Mouse (Mus musculus): Measurements from ENCODE around the gene Cdip1. TPM values are rescaled to one million over a fixed set of nuclear protein-coding genes. Genes with fewer than 3 reads are reported as not detected.

Cdip1 gene
- polyA plus RNA-seq, 1 experiment, result 44.9 TPM

DNA sequence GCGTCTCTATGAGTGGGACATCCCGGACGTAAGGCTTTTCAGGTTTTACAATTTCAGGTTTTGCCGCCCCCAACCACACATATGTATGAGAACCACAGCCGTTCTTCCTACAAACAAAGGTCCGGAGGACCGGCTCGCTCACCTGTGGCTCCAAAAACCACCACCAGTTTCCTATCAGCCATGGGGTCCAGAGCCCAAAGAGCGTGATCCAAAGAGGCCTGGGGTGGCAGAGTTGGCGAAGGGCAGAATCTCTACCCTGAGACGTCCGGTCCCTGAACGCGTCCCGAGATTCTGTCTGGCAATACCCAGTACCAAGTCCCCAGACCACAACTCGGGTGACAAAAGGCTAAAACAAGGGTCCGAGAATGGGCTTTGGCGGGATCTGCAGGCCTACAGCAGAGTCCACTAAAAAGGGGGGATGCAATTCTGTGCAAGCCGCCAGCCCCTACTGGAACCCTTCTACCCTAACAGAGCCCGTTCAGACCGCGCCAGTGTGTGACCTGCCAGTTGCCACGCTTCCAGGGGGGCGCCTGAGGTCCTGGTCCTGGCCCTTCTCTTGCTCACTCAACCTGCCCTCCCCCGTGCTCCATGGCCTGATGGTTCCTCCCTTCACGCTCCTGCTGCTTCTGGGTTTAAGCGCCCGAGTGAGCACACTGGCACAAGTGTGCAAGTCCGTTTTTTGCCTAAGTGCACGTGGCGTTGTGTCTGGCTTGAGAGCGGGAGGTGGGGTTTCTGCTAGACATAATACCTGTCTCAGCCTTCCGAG is 71.2 kb downstream of the Cdip1 start, which contains the start of gene Nmral1:
Gene Nmral1, minus strand, starts transcription at position 604 of the 766 bp plus-strand sequence.
- peak within 1 kb of the TSS; percentile 15 for H3ac ChIP-seq (ENCODE audit: control insufficient read depth, insufficient read length)
- H3K79me2 ChIP-seq (ENCODE audit: control insufficient read depth, insufficient read depth), result no peaks in the 10 kb centered on the region
- peak within 1 kb of the TSS; percentile 65 for H3K4me3 ChIP-seq
- no peak for TF ChIP-seq CEBPB (IDR thresholded peaks at IDR 0.05; ENCODE audit: insufficient read depth, poor library complexity, severe bottlenecking)
- TF ChIP-seq TCF12 (IDR thresholded peaks at IDR 0.05; ENCODE audit: insufficient read depth, poor library complexity, severe bottlenecking), result no peak
- TF ChIP-seq MAX (IDR thresholded peaks at IDR 0.05; ENCODE audit: low read depth), result peak; percentile 66
- TF ChIP-seq POLR2AphosphoS2 (IDR thresholded peaks at IDR 0.05; ENCODE audit: insufficient read length, low read depth), result peak; percentile 50
- peak in 1 of 3 experiments; percentile 9 for TF ChIP-seq MYOG (IDR thresholded peaks at IDR 0.05; ENCODE audit: control insufficient read depth in 1 of 3, insufficient read depth in 1 of 3, insufficient read length in 2 of 3, low read depth in 2 of 3)
- no peak for TF ChIP-seq TCF3 (IDR thresholded peaks at IDR 0.05; ENCODE audit: insufficient read length, low read depth)
- peak in 1 of 3 experiments; percentile 22 for TF ChIP-seq MYOD1 (IDR thresholded peaks at IDR 0.05; ENCODE audit: control insufficient read depth in 1 of 3, insufficient read length in 2 of 3, low read depth in 2 of 3)
- TF ChIP-seq SRF (IDR thresholded peaks at IDR 0.05; ENCODE audit: control insufficient read depth, insufficient read length, low read depth), result peak; percentile 21
- peak; percentile 68 for TF ChIP-seq POLR2A (IDR thresholded peaks at IDR 0.05; ENCODE audit: insufficient read length, low read depth)
- TF ChIP-seq E2F4 (IDR thresholded peaks at IDR 0.05; ENCODE audit: insufficient read depth), result no peak
- TF ChIP-seq REST (IDR thresholded peaks at IDR 0.05; ENCODE audit: insufficient read depth, insufficient read length), result no peak
- TF ChIP-seq USF1 (IDR thresholded peaks at IDR 0.05; ENCODE audit: low read depth), result no peak
- H3K36me3 ChIP-seq (ENCODE audit: control insufficient read depth, insufficient read depth), result no peaks in the 10 kb centered on the region
- peak within 1 kb of the TSS; percentile 82 for H3K4me2 ChIP-seq (ENCODE audit: low read depth)
- H3K27me3 ChIP-seq (ENCODE audit: control insufficient read depth, insufficient read depth, insufficient read length), result no peaks in the 10 kb centered on the region

DNA sequence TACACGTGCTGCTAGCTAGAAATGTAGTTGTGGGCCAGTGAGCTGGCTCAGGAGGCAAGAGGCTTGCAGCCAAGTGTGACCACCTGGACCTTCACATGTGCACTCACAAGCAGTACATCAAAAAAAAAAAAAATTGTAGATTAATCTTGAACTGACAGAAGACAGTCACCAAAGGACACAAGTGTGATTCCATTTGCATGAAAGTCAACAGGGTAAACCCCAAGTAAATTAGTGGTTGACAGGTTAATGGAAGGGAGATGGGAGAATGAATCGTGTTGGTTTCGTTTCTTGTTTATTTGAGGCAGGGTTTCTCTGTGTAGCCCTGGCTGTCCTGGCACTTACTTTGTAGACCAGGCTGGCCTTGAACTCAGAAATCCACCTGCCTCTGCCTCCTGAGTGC is 72.2 kb downstream of the Cdip1 start:
- H3K79me2 ChIP-seq (ENCODE audit: control insufficient read depth, insufficient read depth), result no peaks in the 10 kb centered on the region
- H3ac ChIP-seq (ENCODE audit: control insufficient read depth, insufficient read length), result no peak overlapping the region
- TF ChIP-seq MYOG (IDR thresholded peaks at IDR 0.05; ENCODE audit: control insufficient read depth in 1 of 3, insufficient read depth in 1 of 3, insufficient read length in 2 of 3, low read depth in 2 of 3) (no peak), TCF12 (IDR thresholded peaks at IDR 0.05; ENCODE audit: insufficient read depth, poor library complexity, severe bottlenecking) (no peak), MYOD1 (IDR thresholded peaks at IDR 0.05; ENCODE audit: control insufficient read depth in 1 of 3, insufficient read length in 2 of 3, low read depth in 2 of 3) (no peak), TCF3 (IDR thresholded peaks at IDR 0.05; ENCODE audit: insufficient read length, low read depth) (no peak), REST (IDR thresholded peaks at IDR 0.05; ENCODE audit: insufficient read depth, insufficient read length) (no peak), USF1 (IDR thresholded peaks at IDR 0.05; ENCODE audit: low read depth) (no peak), POLR2AphosphoS2 (IDR thresholded peaks at IDR 0.05; ENCODE audit: insufficient read length, low read depth) (no peak), CEBPB (IDR thresholded peaks at IDR 0.05; ENCODE audit: insufficient read depth, poor library complexity, severe bottlenecking) (no peak), MAX (IDR thresholded peaks at IDR 0.05; ENCODE audit: low read depth) (no peak), POLR2A (IDR thresholded peaks at IDR 0.05; ENCODE audit: insufficient read length, low read depth) (no peak)
- H3K36me3 ChIP-seq (ENCODE audit: control insufficient read depth, insufficient read depth), result no peaks in the 10 kb centered on the region
- H3K27me3 ChIP-seq (ENCODE audit: control insufficient read depth, insufficient read depth, insufficient read length), result no peaks in the 10 kb centered on the region
- peak overlapping the region; percentile 65 for H3K4me3 ChIP-seq
- peak overlapping the region; percentile 82 for H3K4me2 ChIP-seq (ENCODE audit: low read depth)

DNA sequence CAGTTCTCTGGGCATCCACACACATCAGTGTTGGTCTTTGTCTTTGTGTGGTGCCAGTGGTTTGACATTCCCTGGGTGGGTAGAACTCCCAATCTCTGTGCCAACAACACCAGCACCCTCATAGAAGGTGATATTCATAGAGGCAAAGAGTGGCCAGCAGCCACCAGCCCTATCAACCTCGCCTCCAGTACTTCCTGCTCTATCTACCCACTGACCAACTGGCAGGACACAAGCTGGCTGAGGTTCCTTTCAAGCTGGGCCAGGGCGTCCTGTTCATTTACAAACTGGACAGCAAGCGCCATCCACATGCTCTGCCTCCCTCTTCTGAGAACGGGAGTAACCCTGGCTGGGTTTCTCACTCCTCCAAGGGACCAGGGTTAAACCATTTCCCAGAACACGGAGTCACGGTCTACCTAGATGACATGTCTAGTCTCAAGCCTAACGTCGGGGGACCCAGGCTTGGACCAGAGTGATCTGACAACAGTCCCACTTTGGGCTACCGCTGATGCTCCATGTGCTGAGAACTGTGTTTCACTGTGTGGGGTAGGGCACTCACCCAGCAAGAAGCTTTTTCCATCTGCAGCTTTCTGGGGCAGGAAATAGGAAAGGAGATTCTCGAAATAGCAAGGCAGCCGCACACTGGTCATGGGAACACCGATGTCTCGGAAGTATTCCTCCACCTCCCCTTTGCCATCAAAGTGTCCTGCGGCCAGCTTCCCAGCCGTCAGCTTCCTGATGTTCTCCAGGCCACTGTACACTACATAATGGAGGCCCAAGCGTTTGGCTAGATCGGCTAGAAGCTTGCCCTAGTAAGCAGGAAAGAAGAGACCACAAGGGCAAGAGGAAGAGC is 76.0 kb downstream of the Cdip1 start:
- TF ChIP-seq SRF (IDR thresholded peaks at IDR 0.05; ENCODE audit: control insufficient read depth, insufficient read length, low read depth) (no peak), REST (IDR thresholded peaks at IDR 0.05; ENCODE audit: insufficient read depth, insufficient read length) (no peak), MAX (IDR thresholded peaks at IDR 0.05; ENCODE audit: low read depth) (no peak), TCF3 (IDR thresholded peaks at IDR 0.05; ENCODE audit: insufficient read length, low read depth) (no peak), TCF12 (IDR thresholded peaks at IDR 0.05; ENCODE audit: insufficient read depth, poor library complexity, severe bottlenecking) (no peak), POLR2A (IDR thresholded peaks at IDR 0.05; ENCODE audit: insufficient read length, low read depth) (no peak), MYOD1 (IDR thresholded peaks at IDR 0.05; ENCODE audit: control insufficient read depth in 1 of 3, insufficient read length in 2 of 3, low read depth in 2 of 3) (no peak), E2F4 (IDR thresholded peaks at IDR 0.05; ENCODE audit: insufficient read depth) (no peak), USF1 (IDR thresholded peaks at IDR 0.05; ENCODE audit: low read depth) (no peak), MYOG (IDR thresholded peaks at IDR 0.05; ENCODE audit: control insufficient read depth in 1 of 3, insufficient read depth in 1 of 3, insufficient read length in 2 of 3, low read depth in 2 of 3) (no peak), CEBPB (IDR thresholded peaks at IDR 0.05; ENCODE audit: insufficient read depth, poor library complexity, severe bottlenecking) (no peak), POLR2AphosphoS2 (IDR thresholded peaks at IDR 0.05; ENCODE audit: insufficient read length, low read depth) (no peak)
- Histone ChIP-seq H3K4me2 (ENCODE audit: low read depth) (no peak overlapping the region), H3K27me3 (ENCODE audit: control insufficient read depth, insufficient read depth, insufficient read length) (no peaks in the 10 kb centered on the region), H3K79me2 (ENCODE audit: control insufficient read depth, insufficient read depth) (no peaks in the 10 kb centered on the region), H3K36me3 (ENCODE audit: control insufficient read depth, insufficient read depth) (peaks cover 5% of the 10 kb centered on the region), H3ac (ENCODE audit: control insufficient read depth, insufficient read length) (no peak overlapping the region), H3K4me3 (no peak overlapping the region)

DNA sequence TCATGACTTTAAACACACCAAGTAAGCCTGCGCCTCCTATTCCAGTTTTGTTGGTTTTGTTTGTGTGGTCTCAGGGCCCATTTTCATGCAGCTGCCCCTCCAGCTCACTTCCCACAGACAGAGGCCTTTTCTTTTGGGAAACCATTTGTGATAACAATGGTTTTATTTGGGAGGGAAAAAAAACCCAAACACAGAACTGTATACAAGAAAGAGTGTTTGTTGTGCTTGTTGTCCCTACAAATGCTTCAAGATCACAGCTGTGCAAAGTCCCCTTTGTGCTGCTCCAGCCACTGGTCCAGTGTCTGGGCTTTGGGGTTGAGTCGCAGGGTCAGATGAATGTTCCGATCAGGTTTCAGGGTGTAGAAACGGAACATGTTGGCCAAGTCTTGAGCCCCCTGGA is 78.9 kb downstream of the Cdip1 start:
- Histone ChIP-seq H3ac (ENCODE audit: control insufficient read depth, insufficient read length) (no peak overlapping the region), H3K36me3 (ENCODE audit: control insufficient read depth, insufficient read depth) (peaks cover 31% of the 10 kb centered on the region), H3K27me3 (ENCODE audit: control insufficient read depth, insufficient read depth, insufficient read length) (no peaks in the 10 kb centered on the region), H3K4me2 (ENCODE audit: low read depth) (no peak overlapping the region), H3K4me3 (no peak overlapping the region), H3K79me2 (ENCODE audit: control insufficient read depth, insufficient read depth) (no peaks in the 10 kb centered on the region)
- TF ChIP-seq MYOD1 (IDR thresholded peaks at IDR 0.05; ENCODE audit: control insufficient read depth in 1 of 3, insufficient read length in 2 of 3, low read depth in 2 of 3) (no peak), POLR2AphosphoS2 (IDR thresholded peaks at IDR 0.05; ENCODE audit: insufficient read length, low read depth) (no peak), E2F4 (IDR thresholded peaks at IDR 0.05; ENCODE audit: insufficient read depth) (no peak), POLR2A (IDR thresholded peaks at IDR 0.05; ENCODE audit: insufficient read length, low read depth) (no peak), TCF12 (IDR thresholded peaks at IDR 0.05; ENCODE audit: insufficient read depth, poor library complexity, severe bottlenecking) (no peak), MYOG (IDR thresholded peaks at IDR 0.05; ENCODE audit: control insufficient read depth in 1 of 3, insufficient read depth in 1 of 3, insufficient read length in 2 of 3, low read depth in 2 of 3) (no peak), MAX (IDR thresholded peaks at IDR 0.05; ENCODE audit: low read depth) (no peak), TCF3 (IDR thresholded peaks at IDR 0.05; ENCODE audit: insufficient read length, low read depth) (no peak), CEBPB (IDR thresholded peaks at IDR 0.05; ENCODE audit: insufficient read depth, poor library complexity, severe bottlenecking) (no peak), REST (IDR thresholded peaks at IDR 0.05; ENCODE audit: insufficient read depth, insufficient read length) (no peak), SRF (IDR thresholded peaks at IDR 0.05; ENCODE audit: control insufficient read depth, insufficient read length, low read depth) (no peak), USF1 (IDR thresholded peaks at IDR 0.05; ENCODE audit: low read depth) (no peak)
